ENCODE assay signal across 8 mouse cellular contexts in genomic region chr16:3872216-3873047, GRCm38 (mm10). TPM values are rescaled to one million over a fixed set of nuclear protein-coding genes. Genes with fewer than 3 reads are reported as not detected.
DNase-seq lines count a peak whose midpoint lies in the region; ATAC-seq and TF ChIP-seq lines count a peak whose summit lies in the region.

Gene Naa60 (plus strand): TSS chr16:3872375.

- H3K36me3 ChIP-seq in MEL (ENCODE audit: control insufficient read depth in 1 of 2, insufficient read depth in 2 of 2, low read length in 2 of 2), result no peaks in the 10 kb centered on the region; a peak in 3 of 4 replicates
- H3K36me3 ChIP-seq in lung, embryonic 16.5 days (ENCODE audit: control insufficient read depth, insufficient read depth, low read length), result peaks cover 3% of the 10 kb centered on the region; the same call in 1 of the 2 replicates

- peak; percentile 97 to 98 for ATAC-seq in hematopoietic stem cell, adult 5-6 weeks (replicated peaks in 1 of 2; ENCODE audit: insufficient read depth in 1 of 2, low FRiP score in 2 of 2, low TSS enrichment in 1 of 2, low read depth in 1 of 2, poor library complexity in 2 of 2, severe bottlenecking in 2 of 2)
- ATAC-seq in lung, embryonic 16.5 days (ENCODE audit: low read depth), result peak; percentile 99

- DNase-seq in MEL (ENCODE audit: low read depth, low spot score), result no peak
- peak; percentile 83 for DNase-seq in cerebellum, adult 8-10 months
- peak; percentile 92 for DNase-seq in forelimb bud, embryonic 11.5 days (ENCODE audit: low read depth, low spot score)
- peak; percentile 36 for DNase-seq in layer of hippocampus, adult 9-10 months (ENCODE audit: low spot score)
- DNase-seq in ovary, postnatal 14 days (ENCODE audit: low spot score), result peak; percentile 78
- DNase-seq in thymus, postnatal 14 days, result peak; percentile 95

- no peaks in the 10 kb centered on the region for H3K9me3 ChIP-seq in MEL (replicated peaks; ENCODE audit: insufficient read depth, low read length)
- H3K9me3 ChIP-seq in lung, embryonic 16.5 days (ENCODE audit: control insufficient read depth, low read length), result no peaks in the 10 kb centered on the region

- no peak within 1 kb of the TSS for H3K9ac ChIP-seq in MEL (ENCODE audit: control insufficient read depth, low read depth, low read length, poor library complexity, severe bottlenecking)
- peak within 1 kb of the TSS; percentile 79 for H3K9ac ChIP-seq in lung, embryonic 16.5 days (ENCODE audit: low read length)

- WGBS in lung, embryonic 16.5 days, result 4% methylated on average over 47 of the region's 47 CpGs

- no peak for TF ChIP-seq EP300 in MEL (IDR thresholded peaks at IDR 0.05; ENCODE audit: low read depth in 1 of 2, low read length in 2 of 2)

- peak within 1 kb of the TSS; percentile 93 for H3K4me2 ChIP-seq in lung, embryonic 16.5 days (ENCODE audit: low read depth, low read length)

- TF ChIP-seq POLR2A in MEL (IDR thresholded peaks at IDR 0.05; ENCODE audit: control insufficient read depth in 1 of 2, insufficient read depth in 1 of 2, low read depth in 1 of 2, low read length in 2 of 2, poor library complexity in 1 of 2), result no peak

- H3K4me1 ChIP-seq in MEL (ENCODE audit: control insufficient read depth in 1 of 2, insufficient read depth in 2 of 2, low read length in 2 of 2), result no peaks in the 10 kb centered on the region
- H3K4me1 ChIP-seq in lung, embryonic 16.5 days (replicated peaks; ENCODE audit: control insufficient read depth, insufficient read depth, low read length), result peaks cover 7% of the 10 kb centered on the region; the same call in 1 of the 2 replicates

- TF ChIP-seq CTCF in MEL (IDR thresholded peaks at IDR 0.05 in 2 of 3, conservative IDR thresholded peaks at IDR 0.05 in 1 of 3; ENCODE audit: control insufficient read depth in 1 of 3, insufficient read depth in 1 of 3, low read depth in 2 of 3, low read length in 3 of 3, poor library complexity in 1 of 3, severe bottlenecking in 1 of 3), result no peak

- no peak for TF ChIP-seq RAD21 in MEL (IDR thresholded peaks at IDR 0.05; ENCODE audit: low read depth, low read length)

- no peak within 1 kb of the TSS for H3K27ac ChIP-seq in MEL (ENCODE audit: control insufficient read depth, low read depth, low read length)
- peak within 1 kb of the TSS; percentile 73 for H3K27ac ChIP-seq in lung, embryonic 16.5 days (ENCODE audit: low read length)

- no peaks in the 10 kb centered on the region for H3K79me2 ChIP-seq in MEL (ENCODE audit: control insufficient read depth, insufficient read depth, low read length, poor library complexity)

- no peaks in the 10 kb centered on the region for H3K27me3 ChIP-seq in MEL (ENCODE audit: control insufficient read depth in 1 of 2, insufficient read depth in 2 of 2, low read length in 2 of 2)
- H3K27me3 ChIP-seq in lung, embryonic 16.5 days (ENCODE audit: control insufficient read depth, insufficient read depth, low read depth, low read length), result no peaks in the 10 kb centered on the region

- no peak within 1 kb of the TSS for H3K4me3 ChIP-seq in MEL (ENCODE audit: control insufficient read depth in 1 of 2, insufficient read depth in 1 of 2, low read depth in 2 of 2, low read length in 2 of 2)
- H3K4me3 ChIP-seq in lung, embryonic 16.5 days (ENCODE audit: low read length), result peak within 1 kb of the TSS; percentile 75

TF ChIP-seq in MEL, 35 proteins besides CTCF, POLR2A, EP300 and RAD21:
- TF ChIP-seq USF1 (IDR thresholded peaks at IDR 0.05; ENCODE audit: low read depth, low read length) (no peak), POLR2AphosphoS2 (IDR thresholded peaks at IDR 0.05; ENCODE audit: low read length) (no peak), BHLHE40 (IDR thresholded peaks at IDR 0.05; ENCODE audit: borderline replicate concordance, low read depth, low read length) (no peak), UBTF (IDR thresholded peaks at IDR 0.05; ENCODE audit: borderline replicate concordance, insufficient read depth, low read depth, low read length) (no peak), ZMIZ1 (IDR thresholded peaks at IDR 0.05; ENCODE audit: low read depth, low read length) (no peak), USF2 (IDR thresholded peaks at IDR 0.05; ENCODE audit: borderline replicate concordance in 1 of 2, insufficient read depth in 1 of 2, low read depth in 1 of 2, low read length in 2 of 2) (no peak), KAT2A (conservative IDR thresholded peaks at IDR 0.05; ENCODE audit: low read depth, low read length) (no peak), GABPA (IDR thresholded peaks at IDR 0.05; ENCODE audit: low read depth, low read length) (no peak), RCOR1 (IDR thresholded peaks at IDR 0.05; ENCODE audit: low read depth, low read length) (no peak), MYB (IDR thresholded peaks at IDR 0.05; ENCODE audit: low read depth, low read length) (no peak), GATA1 (IDR thresholded peaks at IDR 0.05; ENCODE audit: low read depth, low read length) (no peak), ETS1 (IDR thresholded peaks at IDR 0.05; ENCODE audit: low read depth, low read length) (no peak), NRF1 (IDR thresholded peaks at IDR 0.05; ENCODE audit: insufficient read depth, low read depth, low read length, poor library complexity, severe bottlenecking) (no peak), MXI1 (IDR thresholded peaks at IDR 0.05; ENCODE audit: low read depth, low read length) (no peak), JUND (IDR thresholded peaks at IDR 0.05; ENCODE audit: low read depth, low read length) (no peak)

RNA-seq across cellular contexts. Expression of gene Naa60, which starts in this region (rescaled TPM):
- 26.9 and 28.0 TPM in 2 replicates for total RNA-seq in MEL (2012; rRNA removed)
- polyA plus RNA-seq in MEL (2012; ENCODE audit: insufficient read depth in 1 of 2, insufficient read length in 2 of 2, low read depth in 1 of 2, low replicate concordance in 2 of 2, missing spikeins in 1 of 2), result 10 to 100 TPM in 1 of 2 experiments, not detected in 1; 67.5 TPM
- 26.8 and 36.5 TPM in 2 replicates for total RNA-seq in hematopoietic stem cell, adult 5-6 weeks (2017)
- 48.1 and 49.2 TPM in 2 replicates for polyA plus RNA-seq in lung, embryonic 16.5 days (2015; fragmentation: Nextera tagmentation; extraction: Ambion mirVana)
